Mouse (Mus musculus) kidney, postnatal 25 days (tissue): ENCODE results near the gene AI464131.
A peak's percentile ranks its signal among the peaks of the same experiment; 100 is the strongest.

Experiments
- DNase-seq, 2 experiments: peaks; one replicate each; pipeline ENCODE4 v3.0.0; 2021; ENCODE audit warnings: mixed read lengths in 2 of 2

The AI464131 gene

GRCm38 (mm10) chr4:41504325-41504724 is 1.4 kb upstream of the AI464131 start:
- no peak for DNase-seq

- peak in 1 of 2 experiments; percentile 67 for DNase-seq
These were observed 520 bp downstream of the AI464131 start for GRCm38 (mm10) chr4:41502171-41502940.

- peak; percentile 65 to 85 for DNase-seq
These were observed 2.1 kb downstream of the AI464131 start for GRCm38 (mm10) chr4:41500787-41501186.

- no peak for DNase-seq
These were observed 3.3 kb downstream of the AI464131 start for GRCm38 (mm10) chr4:41499619-41500018.

GRCm38 (mm10) chr4:41498921-41499391 is 3.9 kb downstream of the AI464131 start:
- DNase-seq, result peak; percentile 79 to 93

GRCm38 (mm10) chr4:41497995-41498845 is 4.7 kb downstream of the AI464131 start:
- DNase-seq, result no peak

GRCm38 (mm10) chr4:41497579-41497978 is 5.3 kb downstream of the AI464131 start:
- DNase-seq, result no peak

GRCm38 (mm10) chr4:41497046-41497445 is 5.8 kb downstream of the AI464131 start:
- peak; percentile 74 to 83 for DNase-seq

- DNase-seq, result peak in 1 of 2 experiments; percentile 28
These were observed 7.0 kb downstream of the AI464131 start for GRCm38 (mm10) chr4:41495850-41496249.

- no peak for DNase-seq
These were observed 7.8 kb downstream of the AI464131 start for GRCm38 (mm10) chr4:41495076-41495475.

- DNase-seq, result peak; percentile 69 to 82
These were observed 8.5 kb downstream of the AI464131 start for GRCm38 (mm10) chr4:41494378-41494777.

GRCm38 (mm10) chr4:41493464-41494116 is 9.3 kb downstream of the AI464131 start:
- no peak for DNase-seq

GRCm38 (mm10) chr4:41492951-41493350 is 9.9 kb downstream of the AI464131 start:
- DNase-seq, result no peak

- DNase-seq, result peak; percentile 78 to 85
These were observed 21.3 kb downstream of the AI464131 start for GRCm38 (mm10) chr4:41481601-41482017.

- DNase-seq, result no peak
These were observed 22.6 kb downstream of the AI464131 start for GRCm38 (mm10) chr4:41480254-41480653.

- DNase-seq, result no peak
These were observed 23.4 kb downstream of the AI464131 start for GRCm38 (mm10) chr4:41479456-41479804.

- DNase-seq, result no peak
These were observed 24.0 kb downstream of the AI464131 start for GRCm38 (mm10) chr4:41478751-41479455.

- DNase-seq, result no peak
These were observed 25.2 kb downstream of the AI464131 start for GRCm38 (mm10) chr4:41477648-41478160.

- no peak for DNase-seq
These were observed 31.5 kb downstream of the AI464131 start for GRCm38 (mm10) chr4:41471384-41471689.

GRCm38 (mm10) chr4:41470684-41471383 is 32.0 kb downstream of the AI464131 start:
- no peak for DNase-seq

GRCm38 (mm10) chr4:41470051-41470683 is 32.7 kb downstream of the AI464131 start:
- DNase-seq, result no peak
